Mouse (Mus musculus): Measurements from ENCODE around the gene Pcsk4.

GRCm38 (mm10) chr10:80294788-80295303 lies 34.5 kb downstream of the Pcsk4 start:
- no peak for TF ChIP-seq POLR2A (IDR thresholded peaks at IDR 0.05; ENCODE audit: insufficient read depth, low read depth, low read length)
- TF ChIP-seq CTCF (IDR thresholded peaks at IDR 0.05), result no peak
